Mouse (Mus musculus) ES-E14 (cell line): ENCODE results near the gene Tpm4.

ENCODE experiments used
- CHD2 ChIP-seq: IDR thresholded peaks from 2 replicates; pipeline ENCODE4 v1.6.1; 2014; ENCODE audit warnings: mild to moderate bottlenecking, low read depth, low read length, inconsistent platforms
- ZC3H11A ChIP-seq: IDR thresholded peaks from 2 replicates; pipeline ENCODE4 v1.6.1; 2012; ENCODE audit warnings: low read depth, mild to moderate bottlenecking, inconsistent platforms, low read length, borderline replicate concordance
- ZNF384 ChIP-seq: IDR thresholded peaks from 2 replicates; pipeline ENCODE4 v1.6.1; 2012; ENCODE audit warnings: low read depth, low read length, inconsistent platforms

- TF ChIP-seq ZNF384 (no peak), ZC3H11A (no peak), CHD2 (no peak)
These were observed 899 bp downstream of the Tpm4 start for GRCm38 (mm10) chr8:72135446-72136301.
